Mouse (Mus musculus): ENCODE measurements at regions not wholly inside any gene's neighbourhood (a gene's known extent, or its start where the extent isn't known, plus 50 kb on each side); places are given as distances from the start of the nearest gene placed in this dataset.

- TF ChIP-seq POLR2A (IDR thresholded peaks at IDR 0.05; ENCODE audit: borderline replicate concordance, control insufficient read depth, low read depth, low read length), result no peak
- TF ChIP-seq CTCF (IDR thresholded peaks at IDR 0.05; ENCODE audit: control insufficient read depth, insufficient read depth, low read length), result no peak
These were observed 170.8 kb downstream of the Btg1 start for GRCm38 (mm10) chr10:96787572-96787946.

All from bone marrow, adult 2 months (tissue).